Mouse (Mus musculus) testis, postnatal 10 days (tissue): ENCODE measurements around the gene Psmb1.
"Not testable (repeated sequence)": the region's sequence is repeated elsewhere in the genome, so short reads cannot be mapped to it uniquely, and the experiment has no call there.

Source experiments
- DNase-seq: peaks from one replicate; pipeline ENCODE4 v3.0.0; 2021; ENCODE audit warnings: low spot score

The Psmb1 gene

GRCm38 (mm10) chr17:15461921-15462495 lies 37.5 kb downstream of the Psmb1 start:
- DNase-seq: no peak

- DNase-seq: no peak
These were observed 39.8 kb downstream of the Psmb1 start for GRCm38 (mm10) chr17:15459761-15460160.

DNA sequence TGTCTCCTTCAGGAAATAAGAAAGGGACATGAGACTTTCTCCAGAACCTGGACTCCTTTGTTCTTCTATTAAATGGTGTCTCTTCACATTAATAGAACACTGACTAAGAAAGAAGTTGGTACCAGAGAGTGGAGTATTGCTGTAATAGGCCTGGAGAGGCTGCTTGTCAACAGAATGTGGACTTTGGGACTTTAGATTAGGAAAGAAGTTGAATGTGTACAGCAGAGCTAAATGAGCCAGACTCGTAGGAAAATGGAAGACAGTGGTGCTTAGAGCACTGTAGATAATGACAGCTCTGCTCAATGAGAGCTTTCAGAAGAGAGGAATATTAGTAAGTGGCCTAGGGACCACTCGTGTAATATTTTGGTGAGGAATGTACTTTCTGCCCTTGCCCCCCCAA lies 43.0 kb downstream of the Psmb1 start:
- DNase-seq: no peak

DNA sequence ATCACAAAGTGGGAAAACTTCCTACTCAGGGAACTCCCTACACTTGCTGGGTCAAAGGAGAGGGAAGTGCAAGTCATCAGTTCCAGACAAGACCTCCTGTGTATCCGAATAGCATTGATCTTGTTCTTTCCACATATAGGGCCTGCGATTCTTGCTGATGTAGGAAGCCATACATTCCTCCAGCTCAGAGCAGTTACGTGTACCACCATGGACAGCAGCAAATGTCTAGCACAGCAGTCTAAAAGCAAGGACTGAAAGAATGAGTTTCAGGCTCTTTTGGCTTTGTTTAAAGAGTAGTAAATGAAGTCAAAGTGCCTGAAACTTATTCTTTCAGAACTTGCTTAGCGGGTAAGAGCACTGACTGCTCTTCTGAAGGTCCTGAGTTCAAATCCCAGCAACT lies 44.3 kb downstream of the Psmb1 start:
- DNase-seq: no peak

- DNase-seq: no peak
These were observed 49.9 kb downstream of the Psmb1 start for GRCm38 (mm10) chr17:15449606-15450005.

- DNase-seq: not testable (repeated sequence)
These were observed 50.4 kb downstream of the Psmb1 start for GRCm38 (mm10) chr17:15449144-15449543.

- DNase-seq: no peak
These were observed 51.7 kb downstream of the Psmb1 start for GRCm38 (mm10) chr17:15447831-15448230.

- DNase-seq: no peak
These were observed 54.1 kb downstream of the Psmb1 start for GRCm38 (mm10) chr17:15445421-15445820.

GRCm38 (mm10) chr17:15440463-15441121 lies 59.0 kb downstream of the Psmb1 start:
- peak; percentile 46 for DNase-seq

DNA sequence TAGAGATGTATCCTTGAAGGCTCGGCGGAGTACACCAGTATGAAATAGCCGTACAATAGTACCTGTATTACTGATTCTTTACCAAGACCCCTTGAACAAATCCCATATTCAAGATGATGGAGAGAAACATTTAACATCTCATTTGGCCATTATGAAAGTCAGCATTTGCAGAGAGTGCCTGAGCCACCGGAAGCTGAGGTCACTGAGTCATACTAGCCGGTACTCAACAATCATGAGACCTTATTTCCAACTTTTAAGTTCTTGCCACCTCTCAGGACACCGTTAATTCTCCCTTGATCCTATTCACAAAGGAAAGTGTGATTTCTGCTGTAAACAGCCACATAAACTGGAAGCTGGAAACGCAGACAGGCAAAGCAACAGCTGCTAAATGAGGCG lies 59.5 kb downstream of the Psmb1 start:
- no peak for DNase-seq

DNA sequence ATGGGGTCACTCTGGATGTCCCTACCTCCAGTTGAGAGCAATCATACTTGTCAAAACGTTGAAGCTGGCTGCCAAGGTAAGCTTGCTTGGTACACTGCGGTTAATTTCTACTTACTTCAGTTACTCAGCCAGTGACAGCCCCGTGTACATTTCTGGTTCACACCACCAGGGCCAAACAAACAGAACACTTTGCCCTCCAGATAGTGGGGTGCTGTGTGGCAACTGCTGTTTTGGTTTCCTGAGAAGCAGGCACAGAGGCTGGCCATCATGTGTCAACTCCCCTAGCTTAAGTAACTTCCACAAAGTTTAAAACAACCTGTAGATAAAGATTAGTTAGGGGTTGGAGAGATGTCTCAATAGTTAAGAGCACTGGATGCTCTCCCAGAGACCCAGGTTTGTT lies 64.8 kb downstream of the Psmb1 start:
- DNase-seq: no peak

DNA sequence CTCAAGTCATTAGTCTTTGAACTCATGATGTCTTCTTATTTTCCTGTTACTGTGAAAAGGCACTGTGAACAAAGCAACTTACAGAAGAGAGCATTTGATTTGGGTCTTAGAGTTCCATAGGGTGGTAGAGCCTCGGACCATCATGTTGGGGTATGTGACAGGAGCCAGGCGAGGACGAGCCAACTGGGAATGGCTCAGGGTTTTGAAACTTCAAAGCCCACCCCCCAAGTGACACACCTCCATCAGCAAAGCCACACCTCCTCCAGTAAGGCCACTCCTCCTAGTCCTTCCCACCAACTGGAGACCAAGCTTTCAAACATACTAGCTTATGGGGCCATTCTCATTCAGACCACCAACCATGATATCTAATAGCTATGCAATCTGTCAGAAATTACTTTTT lies 67.5 kb downstream of the Psmb1 start:
- no peak for DNase-seq

- DNase-seq: no peak
These were observed 68.0 kb downstream of the Psmb1 start for GRCm38 (mm10) chr17:15431551-15431950.

DNA sequence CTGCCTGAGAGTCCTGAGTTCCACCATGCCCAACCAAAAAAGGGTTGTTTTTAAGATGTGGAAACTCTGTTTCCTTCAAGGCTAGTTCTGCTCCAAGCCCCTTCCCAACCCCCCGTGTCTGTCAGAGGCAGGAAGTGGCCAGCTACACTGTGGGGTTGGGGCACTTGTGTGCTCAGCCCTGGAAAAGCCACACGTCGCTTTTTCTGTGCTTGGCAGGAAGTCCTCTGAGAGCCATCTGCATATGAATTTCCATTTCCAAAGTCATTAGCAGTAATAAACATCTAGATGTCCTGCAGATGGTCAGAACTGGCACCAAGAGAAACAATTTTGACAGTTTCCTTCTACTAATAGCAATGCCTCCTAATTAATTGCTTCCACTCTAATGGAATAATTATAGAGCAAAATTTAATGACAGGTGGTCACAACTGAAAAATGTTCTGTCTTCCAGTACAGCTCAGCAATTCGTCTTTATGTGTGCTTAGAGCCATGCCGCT lies 68.5 kb downstream of the Psmb1 start:
- no peak for DNase-seq

- DNase-seq: no peak
These were observed 69.6 kb downstream of the Psmb1 start for GRCm38 (mm10) chr17:15429937-15430336.

- DNase-seq: no peak
These were observed 70.1 kb downstream of the Psmb1 start for GRCm38 (mm10) chr17:15429451-15429850.

DNA sequence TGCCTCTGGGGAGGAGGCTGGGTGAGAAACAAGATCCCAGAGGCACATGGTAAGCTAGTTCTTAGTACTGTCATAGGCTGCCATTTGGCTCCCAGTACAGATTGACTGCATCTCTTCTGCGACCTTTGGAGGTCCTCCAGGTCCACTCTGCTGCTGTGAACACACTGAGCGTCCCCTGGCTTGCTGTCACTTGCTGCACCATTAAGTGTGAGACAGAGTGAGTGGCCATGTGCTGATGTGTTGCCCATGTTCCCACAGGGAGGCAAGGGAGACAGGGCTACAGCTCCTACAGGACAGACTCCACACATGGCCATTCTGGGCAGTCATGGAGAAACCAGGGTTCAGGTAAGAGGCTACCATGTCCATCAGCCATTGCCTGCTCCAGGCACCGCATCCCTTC lies 73.6 kb downstream of the Psmb1 start:
- no peak for DNase-seq
